Mouse (Mus musculus) liver, embryonic 13.5 days (tissue): ENCODE measurements at regions not wholly inside any gene's neighbourhood (a gene's known extent, or its start where the extent isn't known, plus 50 kb on each side); places are given as distances from the start of the nearest gene placed in this dataset.

Source experiments
- ATAC-seq: fragments of 200-750 bp; cut with Nextera tagmentation; 2 replicates; pipeline ENCODE4 v1.8.0; 2017; ENCODE audit warnings: low read depth, mild to moderate bottlenecking, moderate number of reproducible peaks, moderate library complexity
- DNase-seq: peaks from one replicate; pipeline ENCODE4 v3.0.0; 2022
- H3K27ac ChIP-seq: fragments of 300-500 bp; sonication (generic); 2 replicates; pipeline ENCODE4 v1.5.1; 2015; ENCODE audit warnings: moderate library complexity, mild to moderate bottlenecking, inconsistent platforms
- H3K27me3 ChIP-seq: fragments of 300-500 bp; sonication (generic); 2 replicates; pipeline ENCODE4 v1.6.1; 2015; ENCODE audit warnings: mild to moderate bottlenecking, inconsistent platforms
- H3K36me3 ChIP-seq: fragments of 300-500 bp; sonication (generic); 2 replicates; pipeline ENCODE4 v1.6.1; 2015; ENCODE audit warnings: mild to moderate bottlenecking, inconsistent platforms
- H3K4me1 ChIP-seq: fragments of 300-500 bp; sonication (generic); replicated peaks from 2 replicates; pipeline ENCODE4 v1.6.1; 2015; ENCODE audit warnings: inconsistent platforms
- H3K4me2 ChIP-seq: fragments of 300-500 bp; sonication (generic); 2 replicates; pipeline ENCODE4 v1.6.1; 2015; ENCODE audit warnings: inconsistent platforms, mild to moderate bottlenecking, moderate library complexity
- H3K4me3 ChIP-seq: fragments of 300-500 bp; sonication (generic); replicated peaks from 2 replicates; pipeline ENCODE4 v1.5.1; 2015; ENCODE audit warnings: mild to moderate bottlenecking, inconsistent platforms
- H3K9ac ChIP-seq: fragments of 300-500 bp; sonication (generic); 2 replicates; pipeline ENCODE4 v1.6.1; 2015; ENCODE audit warnings: mild to moderate bottlenecking, inconsistent platforms
- H3K9me3 ChIP-seq: fragments of 300-500 bp; sonication (generic); replicated peaks from 2 replicates; pipeline ENCODE4 v1.6.1; 2016; ENCODE audit warnings: inconsistent platforms
- WGBS: fragments of 180-500 bp; shearing (Covaris S2); methylation state at CpG from one replicate; pipeline ENCODE4 v1.1.7; 2015; ENCODE audit not compliant: insufficient replicate concordance; 5-methylcytosine and 5-hydroxymethylcytosine counted together

DNA sequence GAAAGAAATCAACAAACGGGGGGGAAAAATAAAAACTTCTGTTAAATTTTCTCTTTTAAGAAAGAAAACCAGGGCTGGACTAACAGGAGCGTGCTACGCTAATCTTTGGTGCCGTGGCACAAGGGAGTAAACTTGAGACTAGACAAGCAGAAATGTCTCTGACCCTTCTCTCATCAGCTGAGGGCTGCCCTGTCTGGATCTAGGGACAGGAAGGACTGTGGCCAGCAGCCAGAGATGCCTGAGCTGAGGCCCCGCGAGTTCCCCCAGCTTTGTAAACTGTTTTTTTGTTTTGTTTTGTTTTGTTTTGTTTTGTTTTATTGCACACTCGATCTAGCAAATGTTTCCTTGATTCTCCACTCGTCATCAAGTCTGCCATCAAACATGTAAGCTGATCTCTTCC, 239.4 kb upstream of the Lrig3 start:
- no peak for ATAC-seq
- no peak for DNase-seq

DNA sequence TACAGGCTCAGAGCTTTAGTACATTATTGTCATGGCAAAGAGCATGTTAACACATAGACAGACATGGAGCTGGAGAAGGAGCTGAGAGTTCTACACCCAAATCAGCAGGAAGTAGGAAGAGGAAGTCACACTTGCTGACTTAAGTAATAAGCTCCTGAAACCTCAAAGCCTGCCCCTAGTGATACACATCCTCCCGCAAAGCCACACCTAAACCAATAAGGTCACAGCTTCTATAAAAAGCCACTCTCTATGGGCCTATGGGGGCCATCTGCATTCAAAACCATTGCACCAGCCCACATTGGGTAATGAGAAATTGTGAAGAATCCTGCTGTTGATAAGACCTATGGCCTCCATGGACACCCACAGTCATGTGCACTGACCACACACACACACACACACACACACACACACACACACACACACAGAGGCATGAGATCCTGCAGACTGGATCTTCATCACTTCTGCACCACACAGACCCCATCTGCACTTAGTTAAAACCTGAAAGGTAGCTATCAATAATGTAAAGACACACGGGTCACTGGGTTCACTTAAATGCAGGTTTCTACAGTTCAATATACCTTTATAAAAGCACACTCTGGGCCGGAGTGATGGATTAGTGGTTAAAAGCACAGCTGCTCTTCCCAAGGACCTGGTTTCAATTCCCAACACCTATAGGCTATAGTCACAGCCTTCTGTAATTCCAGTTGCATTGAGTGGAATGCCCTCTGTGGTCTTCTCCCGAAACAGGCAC, 230.0 kb upstream of the Lrig3 start:
- no peak overlapping the region for H3K9ac ChIP-seq

More for the DNA sequence above, 239.4 kb upstream of the Lrig3 start:
- Histone ChIP-seq H3K9me3 (no peaks in the 10 kb centered on the region), H3K36me3 (no peaks in the 10 kb centered on the region), H3K27me3 (no peaks in the 10 kb centered on the region), H3K9ac (no peak overlapping the region), H3K4me3 (no peak overlapping the region), H3K27ac (no peak overlapping the region), H3K4me2 (no peak overlapping the region), H3K4me1 (no peaks in the 10 kb centered on the region)
- whole genome bisulfite sequencing = 45% methylated on average over 8 of the region's 8 CpGs

DNA sequence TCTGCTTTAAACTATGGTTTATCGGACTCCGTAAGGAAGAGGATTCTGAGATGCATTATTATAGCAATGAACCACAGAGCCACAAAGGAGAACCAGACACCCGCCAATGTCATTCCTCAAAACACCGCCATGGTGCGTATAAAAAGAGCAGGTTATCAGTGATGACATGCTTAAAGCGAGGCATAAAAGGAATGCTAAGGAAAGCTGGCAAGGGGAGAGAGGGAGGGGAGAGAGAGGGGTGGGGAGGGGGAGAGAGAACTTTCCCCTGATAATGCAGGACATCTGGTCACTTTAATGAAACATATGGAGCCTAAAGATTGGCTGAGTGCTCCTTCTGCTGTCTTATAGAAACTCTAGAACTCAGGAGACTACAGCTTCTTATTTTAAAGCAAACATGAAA, 222.8 kb upstream of the Lrig3 start:
- Histone ChIP-seq H3K9me3 (0 out of 2 replicates have a peak, but pooled peaks cover 4% of the 10 kb centered on the region), H3K4me3 (no peak overlapping the region), H3K27ac (no peak overlapping the region), H3K9ac (no peak overlapping the region), H3K27me3 (no peaks in the 10 kb centered on the region), H3K4me1 (no peaks in the 10 kb centered on the region), H3K4me2 (no peak overlapping the region), H3K36me3 (no peaks in the 10 kb centered on the region)
- WGBS = 65% methylated on average over 6 of the region's 6 CpGs
- no peak for ATAC-seq
- no peak for DNase-seq

More for the DNA sequence above, 230.0 kb upstream of the Lrig3 start:
- H3K4me2 ChIP-seq = no peak overlapping the region
- DNase-seq = no peak
- H3K4me1 ChIP-seq = no peaks in the 10 kb centered on the region
- H3K27ac ChIP-seq = no peak overlapping the region
- H3K4me3 ChIP-seq = no peak overlapping the region
- 68% methylated on average over 4 of the region's 4 CpGs for WGBS
- H3K27me3 ChIP-seq = no peaks in the 10 kb centered on the region
- H3K9me3 ChIP-seq = 0 out of 2 replicates have a peak, but pooled peaks cover 4% of the 10 kb centered on the region
- ATAC-seq = no peak
- no peaks in the 10 kb centered on the region for H3K36me3 ChIP-seq

DNA sequence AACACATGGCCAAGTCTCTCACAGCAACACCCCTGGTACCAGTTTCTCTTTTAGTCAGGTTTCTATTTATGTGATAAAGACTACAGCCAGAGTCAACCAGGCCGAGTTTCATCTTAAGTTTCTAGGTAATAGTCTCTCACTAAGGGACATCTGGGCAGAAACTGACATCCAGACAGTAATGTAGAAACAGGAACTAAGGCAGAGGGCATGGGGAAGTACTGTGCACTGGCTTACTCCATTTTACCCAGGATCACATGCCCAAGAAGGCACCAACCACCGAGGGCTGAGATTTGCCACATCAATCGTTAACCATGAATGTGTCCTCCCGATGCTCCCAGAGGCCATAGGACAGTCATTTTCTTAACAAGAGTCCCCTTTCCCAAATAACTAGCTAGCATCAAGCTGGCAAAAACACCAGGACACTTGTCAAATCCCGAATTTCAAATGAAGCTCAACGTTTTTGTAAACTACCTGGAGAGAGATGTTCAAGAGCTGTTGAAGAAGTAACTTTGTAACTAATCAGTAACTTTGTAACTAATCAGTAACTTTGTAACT, 216.9 kb upstream of the Lrig3 start:
- H3K4me1 ChIP-seq = no peaks in the 10 kb centered on the region
- WGBS = 45% methylated on average over 6 of the region's 6 CpGs
- H3K4me2 ChIP-seq = no peak overlapping the region
- H3K36me3 ChIP-seq = no peaks in the 10 kb centered on the region
- H3K9me3 ChIP-seq = no peaks in the 10 kb centered on the region
- ATAC-seq (no peak), DNase-seq (no peak)
- no peak overlapping the region for H3K9ac ChIP-seq
- no peaks in the 10 kb centered on the region for H3K27me3 ChIP-seq
- H3K27ac ChIP-seq = no peak overlapping the region
- H3K4me3 ChIP-seq = no peak overlapping the region

DNA sequence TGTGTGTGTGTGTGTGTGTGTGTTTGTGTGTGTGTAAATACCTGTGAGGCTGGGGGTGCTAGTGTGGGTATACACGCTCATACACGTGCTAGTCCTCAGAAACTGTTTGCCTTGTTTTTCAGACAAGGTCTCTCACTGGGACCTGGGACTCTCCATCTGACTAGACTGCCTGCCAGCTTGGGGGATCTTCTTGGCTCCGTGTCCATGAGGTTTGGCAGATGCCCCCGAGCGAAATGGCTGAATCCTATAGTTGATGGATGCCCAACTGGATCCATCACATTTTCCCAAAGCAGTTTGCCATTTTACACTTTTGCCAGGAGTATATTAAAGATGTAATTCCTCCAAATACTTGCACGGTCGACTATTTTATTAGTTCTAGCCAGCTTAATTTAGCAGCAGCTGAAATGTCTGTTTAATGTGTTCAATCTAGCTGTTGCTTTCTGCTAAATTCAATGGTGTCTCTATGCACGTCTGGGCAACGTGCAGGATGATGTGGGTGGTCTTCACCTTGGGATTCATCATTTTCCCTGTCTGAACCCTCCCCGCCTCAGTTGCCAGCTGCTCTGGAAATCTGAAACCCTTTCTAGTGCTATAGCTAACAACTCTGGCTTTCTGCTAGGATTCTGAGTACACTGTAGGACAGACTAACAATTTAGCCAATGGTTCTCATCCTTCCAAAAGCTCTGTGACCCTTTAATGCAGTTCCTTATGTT, 213.3 kb upstream of the Lrig3 start:
- DNase-seq (no peak), ATAC-seq (no peak)
- H3K27ac ChIP-seq = no peak overlapping the region
- 64% methylated on average over 10 of the region's 10 CpGs for WGBS
- H3K9ac ChIP-seq = no peak overlapping the region
- H3K27me3 ChIP-seq = no peaks in the 10 kb centered on the region
- no peak overlapping the region for H3K4me3 ChIP-seq
- no peaks in the 10 kb centered on the region for H3K36me3 ChIP-seq
- no peaks in the 10 kb centered on the region for H3K4me1 ChIP-seq
- no peaks in the 10 kb centered on the region for H3K9me3 ChIP-seq
- no peak overlapping the region for H3K4me2 ChIP-seq

- DNase-seq = no peak
- Histone ChIP-seq H3K4me2 (no peak overlapping the region), H3K9ac (no peak overlapping the region), H3K36me3 (no peaks in the 10 kb centered on the region), H3K4me3 (no peak overlapping the region), H3K4me1 (no peaks in the 10 kb centered on the region), H3K27ac (no peak overlapping the region), H3K27me3 (no peaks in the 10 kb centered on the region), H3K9me3 (peaks cover 3% of the 10 kb centered on the region; the same call in 1 of the 2 replicates)
- ATAC-seq = no peak
- 63% methylated on average over 3 of the region's 3 CpGs for WGBS
Measured at GRCm38 (mm10) chr10:125759171-125759570, 206.8 kb upstream of the Lrig3 start.

DNA sequence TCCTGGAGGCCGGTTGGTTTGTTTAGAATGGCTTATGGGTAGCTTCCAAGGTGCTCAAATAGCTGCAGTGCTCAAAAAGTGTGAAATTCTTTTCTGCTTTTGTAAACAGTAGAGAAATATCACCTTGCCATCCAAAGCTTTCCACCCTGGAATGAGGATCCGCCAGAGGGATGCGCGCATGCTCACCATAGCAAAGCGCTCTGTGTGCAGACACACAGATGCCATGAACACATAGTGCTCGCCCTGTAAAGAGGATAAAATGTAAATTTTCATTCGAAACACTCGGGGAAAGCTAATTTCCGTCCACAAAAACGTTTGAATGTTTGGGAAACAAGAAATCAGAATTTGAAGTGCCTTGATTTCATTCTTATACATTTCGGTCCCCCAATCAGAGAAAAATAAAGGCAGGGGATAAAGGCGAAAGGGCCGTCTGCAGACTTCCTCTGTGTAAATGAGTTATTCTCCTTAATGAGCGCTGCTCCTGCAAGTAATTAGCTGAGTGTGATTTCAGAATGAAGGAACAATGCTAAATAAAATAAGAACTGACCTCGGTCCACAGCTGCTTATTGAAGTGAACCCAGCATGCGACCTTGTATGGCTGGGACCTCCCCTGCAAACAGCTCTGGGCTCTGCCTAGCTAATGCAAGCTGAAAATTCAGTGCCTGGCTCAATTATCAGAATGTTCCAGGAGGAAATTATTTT, 203.4 kb upstream of the Lrig3 start:
- Histone ChIP-seq H3K4me2 (no peak overlapping the region), H3K27ac (no peak overlapping the region), H3K36me3 (no peaks in the 10 kb centered on the region), H3K4me1 (no peaks in the 10 kb centered on the region), H3K9ac (no peak overlapping the region), H3K27me3 (no peaks in the 10 kb centered on the region), H3K4me3 (no peak overlapping the region), H3K9me3 (peaks cover 3% of the 10 kb centered on the region; the same call in 1 of the 2 replicates)
- WGBS = 68% methylated on average over 16 of the region's 16 CpGs
- no peak for DNase-seq
- ATAC-seq = no peak

DNA sequence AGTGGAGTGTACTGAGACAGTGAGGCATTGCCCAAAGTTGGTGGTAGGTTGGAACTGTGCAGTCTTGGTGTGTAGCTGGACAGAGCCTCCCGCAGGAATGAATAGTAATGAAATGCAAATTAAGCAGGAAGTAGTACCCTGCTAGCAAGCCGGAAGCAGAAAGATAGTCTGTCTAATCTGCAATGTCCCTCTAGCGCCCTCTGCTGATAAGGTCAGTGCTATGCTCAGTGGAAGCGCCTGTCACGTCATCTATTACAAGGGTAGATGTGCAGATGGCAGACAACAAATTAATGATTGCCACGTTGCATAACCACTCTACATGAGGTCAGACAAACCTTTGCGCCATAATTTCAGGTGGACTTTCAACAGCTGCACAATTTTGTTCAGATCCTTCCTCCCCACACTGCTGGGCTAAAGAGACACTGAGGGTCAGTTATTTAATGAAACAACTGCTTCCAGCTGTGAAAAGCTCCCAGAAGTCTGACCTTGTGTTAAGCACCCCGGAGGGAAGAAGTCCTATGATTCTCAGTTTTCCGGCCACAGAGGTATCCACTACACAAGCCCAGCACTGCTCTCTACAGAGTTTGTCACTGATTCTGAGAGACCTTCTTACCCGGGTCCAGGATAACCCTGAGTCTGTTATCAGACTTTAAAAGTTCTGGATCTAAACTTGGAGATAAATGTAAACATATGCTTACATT, 201.4 kb upstream of the Lrig3 start:
- Histone ChIP-seq H3K27ac (no peak overlapping the region), H3K4me3 (no peak overlapping the region), H3K9ac (no peak overlapping the region), H3K27me3 (no peaks in the 10 kb centered on the region), H3K36me3 (no peaks in the 10 kb centered on the region), H3K4me1 (no peaks in the 10 kb centered on the region), H3K4me2 (no peak overlapping the region), H3K9me3 (peaks cover 3% of the 10 kb centered on the region; the same call in 1 of the 2 replicates)
- ATAC-seq (0 out of 2 replicates have a peak, but pooled peaks have one; percentile 12), DNase-seq (no peak)
- 46% methylated on average over 10 of the region's 10 CpGs for WGBS

DNA sequence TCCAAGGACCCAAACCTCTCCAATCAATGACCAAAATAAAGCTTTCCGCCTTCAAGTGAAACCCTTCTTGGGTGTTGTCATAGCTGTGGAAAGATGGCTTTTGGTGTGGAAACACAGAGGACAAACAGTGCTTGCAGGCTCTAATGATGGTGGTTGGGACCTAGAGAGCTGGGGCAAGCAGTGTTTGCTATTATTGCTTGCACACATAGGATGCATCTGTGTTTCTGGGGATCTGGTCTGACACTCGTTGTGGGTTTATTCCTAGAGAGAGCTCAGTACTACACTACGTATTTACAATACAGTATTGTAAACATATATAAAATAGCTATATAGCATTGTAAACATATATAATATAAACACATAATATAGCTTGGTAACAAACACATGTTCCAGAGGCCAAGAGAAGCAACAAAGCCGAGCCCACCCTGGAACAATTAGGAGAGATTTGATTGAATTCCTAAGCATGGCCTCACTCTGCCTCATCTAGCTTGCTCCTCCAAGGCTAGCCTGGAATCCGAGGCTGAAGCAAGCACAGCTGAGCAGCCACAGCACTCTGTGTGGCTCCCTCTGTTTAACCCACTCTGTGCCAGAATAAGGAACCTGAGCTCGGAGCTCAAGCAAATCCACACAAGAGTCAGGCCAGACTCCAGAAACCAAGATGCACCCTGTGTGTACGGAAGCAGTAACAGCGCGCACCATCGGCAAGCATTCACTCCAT, 200.7 kb upstream of the Lrig3 start:
- H3K27ac ChIP-seq = no peak overlapping the region
- 71% methylated on average over 10 of the region's 10 CpGs for WGBS
- ATAC-seq (no peak), DNase-seq (no peak)
- H3K4me3 ChIP-seq = no peak overlapping the region
- no peaks in the 10 kb centered on the region for H3K36me3 ChIP-seq
- H3K4me1 ChIP-seq = no peaks in the 10 kb centered on the region
- no peaks in the 10 kb centered on the region for H3K27me3 ChIP-seq
- H3K4me2 ChIP-seq = no peak overlapping the region
- peaks cover 3% of the 10 kb centered on the region; the same call in 1 of the 2 replicates for H3K9me3 ChIP-seq
- H3K9ac ChIP-seq = no peak overlapping the region

DNA sequence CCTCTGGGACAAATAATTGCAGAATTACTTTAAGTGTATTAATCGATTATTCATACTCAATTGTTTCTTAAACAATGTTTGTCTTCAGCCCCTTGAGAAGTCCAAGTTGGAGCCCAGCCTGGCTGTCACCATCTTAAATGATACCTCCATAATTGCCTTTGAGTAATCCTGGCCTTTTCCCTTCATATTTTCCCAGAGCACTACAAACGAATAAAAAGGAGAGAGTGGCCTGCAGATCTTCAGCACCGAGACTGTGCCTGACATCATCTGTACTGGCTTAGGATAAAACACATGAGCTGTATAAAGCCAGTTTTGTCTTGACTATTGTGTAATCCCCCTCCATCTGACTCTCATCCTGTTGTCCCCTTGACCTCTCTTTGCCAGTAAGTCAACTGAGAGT, 197.7 kb upstream of the Lrig3 start:
- Histone ChIP-seq H3K27ac (no peak overlapping the region), H3K36me3 (no peaks in the 10 kb centered on the region), H3K4me2 (no peak overlapping the region), H3K4me1 (no peaks in the 10 kb centered on the region), H3K4me3 (no peak overlapping the region), H3K9ac (no peak overlapping the region), H3K27me3 (no peaks in the 10 kb centered on the region), H3K9me3 (no peaks in the 10 kb centered on the region)
- DNase-seq (no peak), ATAC-seq (no peak)
- WGBS = 66% methylated on average over 3 of the region's 3 CpGs
